Mouse (Mus musculus): Measurements from ENCODE around the gene Bcl9l. TPM values are rescaled to one million over a fixed set of nuclear protein-coding genes. Genes with fewer than 3 reads are reported as not detected.
A peak's percentile ranks its signal among the peaks of the same experiment; 100 is the strongest.

Gene Bcl9l
- polyA plus RNA-seq, 1 experiment from 2014 or later: 10.7 TPM

GRCm38 (mm10) chr9:44504893-44505823, 22.5 kb downstream of the Bcl9l start:
- TF ChIP-seq EP300 (IDR thresholded peaks at IDR 0.05) (no peak), CTCF (IDR thresholded peaks at IDR 0.05) (no peak)
- peaks cover 34% of the 10 kb centered on the region for H3K36me3 ChIP-seq (ENCODE audit: insufficient read depth, low read length)
- H3K4me3 ChIP-seq (ENCODE audit: low read depth, low read length): no peak overlapping the region
- no peak for ATAC-seq
- H3K4me1 ChIP-seq (ENCODE audit: insufficient read depth, low read depth, low read length): peaks cover 20% of the 10 kb centered on the region; the same call in 1 of the 2 replicates
- H3K9me3 ChIP-seq (ENCODE audit: low read length): no peaks in the 10 kb centered on the region
- no peak overlapping the region for H3K4me2 ChIP-seq (replicated peaks; ENCODE audit: low read depth, low read length)
- no peak overlapping the region for H3K27ac ChIP-seq (ENCODE audit: low read length)
- no peak overlapping the region for H3K9ac ChIP-seq (replicated peaks; ENCODE audit: low read depth)
- 70% methylated on average over 20 of the region's 20 CpGs for WGBS
- DNase-seq (ENCODE audit: low spot score): no peak
- no peaks in the 10 kb centered on the region for H3K27me3 ChIP-seq (replicated peaks; ENCODE audit: insufficient read depth, low read length)

- H3K36me3 ChIP-seq (ENCODE audit: insufficient read depth, low read length): peaks cover 34% of the 10 kb centered on the region
These were observed 23.3 kb downstream of the Bcl9l start for GRCm38 (mm10) chr9:44505824-44506467.

DNA sequence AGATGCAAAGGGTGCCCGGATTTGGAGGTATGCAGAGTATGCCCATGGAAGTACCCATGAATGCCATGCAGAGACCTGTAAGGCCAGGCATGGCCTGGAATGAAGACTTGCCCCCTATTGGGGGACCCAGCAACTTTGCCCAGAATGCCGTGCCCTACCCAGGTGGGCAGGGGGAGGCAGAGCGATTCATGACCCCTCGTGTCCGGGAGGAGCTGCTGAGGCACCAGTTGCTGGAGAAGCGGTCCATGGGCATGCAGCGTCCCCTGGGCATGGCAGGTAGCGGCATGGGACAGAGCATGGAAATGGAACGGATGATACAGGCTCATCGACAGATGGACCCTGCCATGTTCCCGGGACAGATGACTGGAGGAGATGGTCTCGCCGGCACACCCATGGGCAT, 23.9 kb downstream of the Bcl9l start:
- WGBS: 93% methylated on average over 13 of the region's 13 CpGs
- no peak for TF ChIP-seq CTCF (IDR thresholded peaks at IDR 0.05)
- TF ChIP-seq EP300 (IDR thresholded peaks at IDR 0.05): no peak
- Histone ChIP-seq H3K36me3 (ENCODE audit: insufficient read depth, low read length) (peaks cover 34% of the 10 kb centered on the region), H3K9me3 (ENCODE audit: low read length) (no peaks in the 10 kb centered on the region), H3K27ac (ENCODE audit: low read length) (no peak overlapping the region), H3K27me3 (replicated peaks; ENCODE audit: insufficient read depth, low read length) (no peaks in the 10 kb centered on the region), H3K4me2 (replicated peaks; ENCODE audit: low read depth, low read length) (no peak overlapping the region), H3K9ac (replicated peaks; ENCODE audit: low read depth) (no peak overlapping the region), H3K4me1 (ENCODE audit: insufficient read depth, low read depth, low read length) (peaks cover 28% of the 10 kb centered on the region; the same call in 1 of the 2 replicates), H3K4me3 (ENCODE audit: low read depth, low read length) (no peak overlapping the region)
- DNase-seq (ENCODE audit: low spot score) (no peak), ATAC-seq (no peak)

More at GRCm38 (mm10) chr9:44505824-44506467, 23.3 kb downstream of the Bcl9l start:
- ATAC-seq (no peak), DNase-seq (ENCODE audit: low spot score) (peak; percentile 27)
- Histone ChIP-seq H3K4me2 (replicated peaks; ENCODE audit: low read depth, low read length) (no peak overlapping the region), H3K9ac (replicated peaks; ENCODE audit: low read depth) (no peak overlapping the region), H3K27ac (ENCODE audit: low read length) (no peak overlapping the region), H3K9me3 (ENCODE audit: low read length) (no peaks in the 10 kb centered on the region), H3K27me3 (replicated peaks; ENCODE audit: insufficient read depth, low read length) (no peaks in the 10 kb centered on the region), H3K4me3 (ENCODE audit: low read depth, low read length) (no peak overlapping the region), H3K4me1 (ENCODE audit: insufficient read depth, low read depth, low read length) (peaks cover 27% of the 10 kb centered on the region; the same call in 1 of the 2 replicates)
- no peak for TF ChIP-seq EP300 (IDR thresholded peaks at IDR 0.05)
- TF ChIP-seq CTCF (IDR thresholded peaks at IDR 0.05): peak; percentile 32
- WGBS: 51% methylated on average over 23 of the region's 23 CpGs

- ATAC-seq (no peak), DNase-seq (ENCODE audit: low spot score) (no peak)
- WGBS: 88% methylated on average over 6 of the region's 6 CpGs
- no peak for TF ChIP-seq CTCF (IDR thresholded peaks at IDR 0.05)
- TF ChIP-seq EP300 (IDR thresholded peaks at IDR 0.05): no peak
- H3K9me3 ChIP-seq (ENCODE audit: low read length): no peaks in the 10 kb centered on the region
- no peaks in the 10 kb centered on the region for H3K27me3 ChIP-seq (replicated peaks; ENCODE audit: insufficient read depth, low read length)
- H3K4me3 ChIP-seq (ENCODE audit: low read depth, low read length): no peak overlapping the region
- no peak overlapping the region for H3K27ac ChIP-seq (ENCODE audit: low read length)
- H3K4me1 ChIP-seq (ENCODE audit: insufficient read depth, low read depth, low read length): peaks cover 26% of the 10 kb centered on the region; the same call in 1 of the 2 replicates
- peaks cover 34% of the 10 kb centered on the region for H3K36me3 ChIP-seq (ENCODE audit: insufficient read depth, low read length)
- no peak overlapping the region for H3K4me2 ChIP-seq (replicated peaks; ENCODE audit: low read depth, low read length)
- no peak overlapping the region for H3K9ac ChIP-seq (replicated peaks; ENCODE audit: low read depth)
These were observed 24.7 kb downstream of the Bcl9l start for GRCm38 (mm10) chr9:44507345-44507744.

DNA sequence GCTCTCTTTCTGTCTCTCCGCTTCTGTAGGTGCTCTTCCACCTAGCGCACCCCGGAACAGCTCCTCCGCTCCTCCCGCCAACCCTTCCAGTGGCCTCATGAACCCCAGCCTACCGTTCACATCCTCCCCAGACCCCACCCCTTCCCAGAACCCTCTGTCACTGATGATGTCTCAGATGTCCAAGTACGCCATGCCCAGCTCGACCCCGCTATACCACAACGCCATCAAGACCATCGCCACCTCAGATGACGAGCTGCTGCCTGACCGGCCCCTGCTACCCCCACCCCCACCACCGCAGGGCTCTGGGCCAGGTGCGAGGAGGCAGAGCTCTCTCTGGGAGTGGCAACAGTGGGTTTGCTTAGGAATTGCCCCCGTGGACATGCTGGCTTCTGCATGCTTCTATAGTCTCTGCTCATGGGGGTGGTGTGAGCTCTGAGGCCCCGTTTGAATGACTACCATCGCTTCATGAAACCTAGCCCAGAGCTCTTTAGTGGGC, 25.5 kb downstream of the Bcl9l start:
- WGBS: 79% methylated on average over 18 of the region's 18 CpGs
- no peak overlapping the region for H3K27ac ChIP-seq (ENCODE audit: low read length)
- no peak overlapping the region for H3K9ac ChIP-seq (replicated peaks; ENCODE audit: low read depth)
- DNase-seq (ENCODE audit: low spot score): no peak
- H3K4me1 ChIP-seq (ENCODE audit: insufficient read depth, low read depth, low read length): peaks cover 26% of the 10 kb centered on the region; the same call in 1 of the 2 replicates
- H3K9me3 ChIP-seq (ENCODE audit: low read length): no peaks in the 10 kb centered on the region
- no peaks in the 10 kb centered on the region for H3K27me3 ChIP-seq (replicated peaks; ENCODE audit: insufficient read depth, low read length)
- no peak for ATAC-seq
- H3K4me3 ChIP-seq (ENCODE audit: low read depth, low read length): no peak overlapping the region
- H3K36me3 ChIP-seq (ENCODE audit: insufficient read depth, low read length): peaks cover 34% of the 10 kb centered on the region
- no peak overlapping the region for H3K4me2 ChIP-seq (replicated peaks; ENCODE audit: low read depth, low read length)
- TF ChIP-seq EP300 (IDR thresholded peaks at IDR 0.05): no peak
- no peak for TF ChIP-seq CTCF (IDR thresholded peaks at IDR 0.05)
